Mouse (Mus musculus): ENCODE results near the gene Ep300. TPM values are rescaled to one million over a fixed set of nuclear protein-coding genes. Genes with fewer than 3 reads are reported as not detected.
A peak's percentile ranks its signal among the peaks of the same experiment; 100 is the strongest.
"Not testable (repeated sequence)": the region's sequence is repeated elsewhere in the genome, so short reads cannot be mapped to it uniquely, and the experiment has no call there.

Gene Ep300
- polyA plus RNA-seq, 1 experiment from 2014 or later = 17.4 TPM

DNA sequence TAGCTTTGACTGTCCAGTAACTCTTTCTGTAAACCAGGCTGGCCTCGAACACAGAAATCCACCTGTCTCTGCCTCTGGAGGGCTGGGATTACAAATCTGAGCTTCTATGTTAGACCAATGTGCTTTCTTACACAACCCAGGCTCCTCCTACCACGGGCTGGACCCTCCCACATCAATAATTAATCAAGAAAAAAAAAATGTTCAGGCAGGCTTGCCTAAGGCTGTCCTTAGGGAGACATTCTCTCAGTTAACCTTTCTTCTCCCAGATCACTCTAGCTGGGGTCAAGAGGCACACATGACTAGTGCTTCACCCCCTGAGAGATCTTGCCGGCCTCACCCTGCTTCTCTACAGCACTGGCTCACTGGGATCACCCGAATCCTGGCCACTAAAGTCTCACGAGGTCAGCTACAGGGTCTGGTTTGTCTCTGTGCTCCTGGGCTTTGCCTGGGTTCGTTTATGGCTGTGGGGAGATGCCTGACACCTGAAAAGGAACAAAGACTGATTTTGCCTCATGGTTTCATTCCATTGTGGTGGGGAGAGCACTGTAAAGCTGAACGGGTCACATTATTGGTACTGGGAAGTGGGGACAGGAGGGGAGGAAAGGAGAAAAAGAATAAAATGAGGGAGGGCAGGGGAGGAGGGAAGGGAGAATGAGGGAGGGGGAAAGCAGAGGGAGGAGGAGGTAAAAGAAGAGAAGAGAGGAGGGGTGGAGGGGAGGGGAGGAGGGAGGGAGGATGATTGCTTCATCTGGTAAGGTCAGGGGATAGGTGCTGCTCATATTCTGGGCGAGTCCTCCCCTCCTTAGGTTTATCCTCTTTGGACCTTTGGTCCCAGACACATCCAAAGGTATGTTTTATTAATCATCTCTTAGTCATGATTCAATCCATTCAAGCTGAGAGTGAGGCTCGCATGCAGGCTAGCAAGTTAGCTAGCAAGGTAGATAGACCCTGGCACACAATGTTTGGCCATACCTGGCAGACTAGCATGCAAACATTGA lies 22.4 kb upstream of the Ep300 start:
- no peak for DNase-seq (ENCODE audit: low spot score)
- no peaks in the 10 kb centered on the region for H3K9me3 ChIP-seq (replicated peaks)
- no peaks in the 10 kb centered on the region for H3K27me3 ChIP-seq (ENCODE audit: low read depth, poor library complexity, severe bottlenecking)
- 0 out of 2 replicates have a peak overlapping the region, but pooled peaks have one; percentile 42 for H3K27ac ChIP-seq
- no peaks in the 10 kb centered on the region for H3K36me3 ChIP-seq
- WGBS = 48% methylated on average over 9 of the region's 9 CpGs
- peaks cover 4% of the 10 kb centered on the region; the same call in 1 of the 2 replicates for H3K4me1 ChIP-seq
- H3K4me3 ChIP-seq = no peak overlapping the region

DNA sequence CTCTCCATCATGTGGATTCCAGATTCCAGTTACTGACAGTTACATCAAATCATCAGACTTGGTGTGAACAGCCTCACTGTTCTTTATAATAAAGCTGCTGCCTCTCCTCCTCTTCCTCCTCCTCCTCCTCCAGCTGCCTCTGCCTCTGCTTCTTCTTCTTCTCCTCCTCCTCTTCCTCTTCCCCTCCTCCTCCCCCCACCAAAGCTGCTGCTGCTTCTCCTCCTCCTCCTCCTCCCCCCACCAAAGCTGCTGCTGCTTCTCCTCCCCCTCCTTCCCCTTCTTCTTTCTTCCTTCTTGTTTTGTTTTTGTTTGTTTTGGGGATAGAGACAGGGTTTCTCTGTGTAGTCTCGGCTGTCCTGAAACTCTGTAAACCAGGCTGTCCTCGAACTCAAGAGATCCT lies 17.1 kb upstream of the Ep300 start:
- Histone ChIP-seq H3K9me3 (replicated peaks) (no peaks in the 10 kb centered on the region), H3K4me3 (no peak overlapping the region), H3K36me3 (no peaks in the 10 kb centered on the region), H3K27ac (no peak overlapping the region), H3K27me3 (ENCODE audit: low read depth, poor library complexity, severe bottlenecking) (no peaks in the 10 kb centered on the region), H3K4me1 (no peaks in the 10 kb centered on the region)
- DNase-seq (ENCODE audit: low spot score) = no peak
- WGBS = 46% methylated on average over 2 of the region's 2 CpGs

DNA sequence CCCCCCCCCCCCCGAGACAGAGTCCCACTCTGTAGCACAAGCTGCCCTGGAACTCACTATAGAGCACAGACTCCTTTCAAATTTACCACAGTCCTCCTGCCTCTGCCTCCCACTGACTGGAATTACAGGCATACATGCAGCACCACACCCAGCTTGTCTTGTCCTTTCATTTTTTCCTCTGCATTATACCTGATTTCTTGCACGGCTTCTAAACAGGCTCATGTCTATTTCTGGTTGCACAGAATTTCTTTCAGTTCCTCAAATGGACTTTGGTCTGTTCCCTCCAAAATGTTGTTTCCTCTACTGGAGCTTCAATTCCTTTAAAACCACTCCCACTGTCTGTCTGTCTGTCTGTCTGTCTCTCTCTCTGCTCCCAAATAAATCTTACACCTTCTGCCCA lies 16.6 kb upstream of the Ep300 start:
- Histone ChIP-seq H3K27ac (no peak overlapping the region), H3K9me3 (replicated peaks) (no peaks in the 10 kb centered on the region), H3K4me1 (no peaks in the 10 kb centered on the region), H3K36me3 (no peaks in the 10 kb centered on the region), H3K4me3 (no peak overlapping the region), H3K27me3 (ENCODE audit: low read depth, poor library complexity, severe bottlenecking) (no peaks in the 10 kb centered on the region)
- 82% methylated on average over 2 of the region's 2 CpGs for WGBS
- DNase-seq (ENCODE audit: low spot score) = no peak

DNA sequence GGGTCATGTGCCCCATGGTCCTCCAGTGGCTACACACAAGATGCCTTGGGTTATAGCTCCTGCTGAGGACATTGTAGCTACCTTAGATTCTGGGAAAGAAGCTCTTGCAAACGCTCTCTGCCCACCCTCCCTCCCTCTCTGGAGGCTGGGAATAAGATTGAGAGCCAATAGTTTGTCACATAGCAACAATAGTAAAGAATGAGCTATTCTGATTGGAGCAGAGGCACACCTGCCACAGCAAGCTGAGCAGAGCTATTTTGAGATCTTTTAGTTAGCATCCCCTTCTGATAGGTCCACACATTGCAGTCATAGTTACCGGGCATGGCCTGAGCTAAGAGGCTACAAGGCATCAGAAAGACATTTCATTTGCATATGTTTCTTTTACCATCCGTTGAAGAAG lies 8.2 kb upstream of the Ep300 start:
- Histone ChIP-seq H3K4me3 (no peak overlapping the region), H3K9me3 (replicated peaks) (no peaks in the 10 kb centered on the region), H3K27me3 (ENCODE audit: low read depth, poor library complexity, severe bottlenecking) (no peaks in the 10 kb centered on the region), H3K27ac (no peak overlapping the region), H3K4me1 (0 out of 2 replicates have a peak, but pooled peaks cover 4% of the 10 kb centered on the region), H3K36me3 (no peaks in the 10 kb centered on the region)
- WGBS = 16% methylated on average over 3 of the region's 3 CpGs
- no peak for DNase-seq (ENCODE audit: low spot score)

DNA sequence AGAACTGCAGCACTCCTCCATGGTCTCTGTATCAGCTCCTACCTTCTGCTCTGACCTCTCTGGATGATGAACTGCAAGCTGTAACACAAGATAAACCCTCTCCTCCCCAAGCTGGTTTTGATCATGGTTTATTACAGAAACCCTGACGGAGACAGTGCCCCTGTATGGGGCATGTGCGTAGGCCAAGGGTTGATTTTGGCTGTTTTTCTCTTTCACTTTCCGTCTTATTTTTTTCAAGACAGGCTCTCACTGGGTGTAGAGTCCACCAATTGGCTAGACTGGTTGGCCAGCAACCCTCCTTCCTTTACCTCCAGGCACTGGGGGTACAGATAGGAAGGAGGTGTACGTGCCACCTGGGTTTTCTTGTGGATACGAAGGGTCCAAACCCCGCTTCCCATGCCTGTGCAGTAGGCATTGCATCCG lies 7.4 kb upstream of the Ep300 start:
- Histone ChIP-seq H3K4me1 (0 out of 2 replicates have a peak, but pooled peaks cover 4% of the 10 kb centered on the region), H3K27me3 (ENCODE audit: low read depth, poor library complexity, severe bottlenecking) (no peaks in the 10 kb centered on the region), H3K4me3 (no peak overlapping the region), H3K36me3 (no peaks in the 10 kb centered on the region), H3K9me3 (replicated peaks) (no peaks in the 10 kb centered on the region), H3K27ac (no peak overlapping the region)
- DNase-seq (ENCODE audit: low spot score) = no peak
- 84% methylated on average over 7 of the region's 7 CpGs for WGBS

DNA sequence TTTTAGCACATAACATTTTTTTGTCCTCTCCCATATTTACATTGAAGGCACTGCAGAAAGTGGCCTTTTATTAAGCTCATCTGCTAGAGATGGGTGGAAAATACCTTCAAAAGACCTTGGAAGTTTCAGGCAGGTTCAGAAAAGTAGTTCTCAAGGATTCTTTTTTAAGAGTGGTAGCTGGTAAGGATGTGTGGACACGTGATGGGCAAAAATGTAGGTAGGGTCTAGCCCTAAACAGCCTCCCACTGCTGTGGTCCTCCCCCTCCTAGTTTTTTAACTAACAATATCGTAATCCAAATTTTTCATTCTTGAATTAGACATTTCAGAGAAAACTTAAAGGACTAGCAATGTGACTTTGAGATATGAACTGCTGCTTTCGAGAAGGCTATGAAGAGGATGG lies 685 bp upstream of the Ep300 start:
- WGBS = 22% methylated on average over 3 of the region's 3 CpGs
- DNase-seq (ENCODE audit: low spot score) = no peak

DNA sequence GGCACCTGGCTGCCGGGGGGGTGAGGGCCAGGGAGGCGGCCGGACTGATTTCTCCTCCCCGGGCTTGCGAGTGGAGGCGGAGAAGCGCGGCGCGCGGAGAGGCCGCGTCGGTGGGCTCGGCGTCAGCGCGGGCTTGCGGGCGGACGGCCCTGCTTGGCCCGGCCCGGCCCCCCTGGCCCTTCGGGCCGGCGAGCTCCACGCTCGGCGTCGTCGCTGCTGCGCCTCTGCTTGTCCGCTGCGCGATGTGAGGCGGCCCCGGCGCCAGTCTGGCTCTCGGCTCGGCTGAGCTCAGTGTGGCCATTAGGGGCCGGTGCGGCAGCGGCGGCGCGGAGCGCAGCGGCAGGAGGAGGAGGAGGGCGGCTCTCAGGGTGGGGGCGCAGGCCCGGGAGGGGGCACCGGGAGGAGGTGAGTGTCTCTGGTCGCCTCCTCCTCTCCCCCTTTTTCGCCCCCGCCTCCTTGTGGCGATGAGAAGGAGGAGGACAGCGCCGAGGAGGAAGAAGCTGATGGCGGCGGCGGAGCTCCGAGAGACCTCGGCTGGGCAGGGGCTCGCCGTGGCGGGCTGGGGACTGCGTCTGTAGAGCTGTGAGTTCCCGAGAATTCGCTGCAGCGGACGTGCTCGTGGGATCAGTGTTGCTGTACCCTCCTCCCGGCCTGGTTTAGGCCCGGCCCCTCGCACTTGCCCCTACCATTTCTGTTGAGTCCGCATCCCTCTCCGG lies 753 bp downstream of the Ep300 start:
- Histone ChIP-seq H3K4me1 (peaks cover 24% of the 10 kb centered on the region), H3K27me3 (ENCODE audit: low read depth, poor library complexity, severe bottlenecking) (no peaks in the 10 kb centered on the region), H3K4me3 (peak overlapping the region; percentile 99), H3K9me3 (replicated peaks) (no peaks in the 10 kb centered on the region), H3K27ac (peak overlapping the region; percentile 100), H3K36me3 (peaks cover 30% of the 10 kb centered on the region)
- peak; percentile 85 for DNase-seq (ENCODE audit: low spot score)
- under 1% methylated on average over 77 of the region's 77 CpGs for WGBS

More for the DNA sequence above, 685 bp upstream of the Ep300 start:
- H3K9me3 ChIP-seq (replicated peaks) = no peaks in the 10 kb centered on the region
- no peaks in the 10 kb centered on the region for H3K27me3 ChIP-seq (ENCODE audit: low read depth, poor library complexity, severe bottlenecking)
- H3K4me3 ChIP-seq = peak overlapping the region; percentile 99
- peak overlapping the region; percentile 100 for H3K27ac ChIP-seq
- peaks cover 24% of the 10 kb centered on the region for H3K4me1 ChIP-seq
- H3K36me3 ChIP-seq = peaks cover 16% of the 10 kb centered on the region

DNA sequence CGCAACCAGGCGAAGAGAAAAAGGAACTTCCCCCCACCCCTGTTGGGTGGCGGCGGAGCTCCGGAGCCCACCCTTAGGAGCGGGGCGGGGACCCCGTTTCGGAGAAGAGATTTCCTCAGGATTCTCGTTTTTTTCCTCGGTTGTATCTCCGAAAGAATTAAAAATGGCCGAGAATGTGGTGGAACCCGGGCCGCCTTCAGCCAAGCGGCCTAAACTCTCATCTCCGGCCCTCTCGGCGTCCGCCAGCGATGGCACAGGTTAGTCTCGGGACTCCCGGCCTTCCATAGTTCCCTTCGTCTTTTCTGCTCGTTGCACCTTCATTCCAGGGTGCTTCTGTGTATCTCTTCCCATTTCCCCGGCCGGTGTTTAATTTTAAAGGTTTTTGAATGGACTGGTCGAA lies 1.3 kb downstream of the Ep300 start:
- Histone ChIP-seq H3K9me3 (replicated peaks) (no peaks in the 10 kb centered on the region), H3K27ac (peak overlapping the region; percentile 100), H3K36me3 (peaks cover 31% of the 10 kb centered on the region), H3K4me3 (peak overlapping the region; percentile 99), H3K27me3 (ENCODE audit: low read depth, poor library complexity, severe bottlenecking) (no peaks in the 10 kb centered on the region), H3K4me1 (peaks cover 24% of the 10 kb centered on the region)
- DNase-seq (ENCODE audit: low spot score) = no peak
- WGBS = under 1% methylated on average over 28 of the region's 28 CpGs

DNA sequence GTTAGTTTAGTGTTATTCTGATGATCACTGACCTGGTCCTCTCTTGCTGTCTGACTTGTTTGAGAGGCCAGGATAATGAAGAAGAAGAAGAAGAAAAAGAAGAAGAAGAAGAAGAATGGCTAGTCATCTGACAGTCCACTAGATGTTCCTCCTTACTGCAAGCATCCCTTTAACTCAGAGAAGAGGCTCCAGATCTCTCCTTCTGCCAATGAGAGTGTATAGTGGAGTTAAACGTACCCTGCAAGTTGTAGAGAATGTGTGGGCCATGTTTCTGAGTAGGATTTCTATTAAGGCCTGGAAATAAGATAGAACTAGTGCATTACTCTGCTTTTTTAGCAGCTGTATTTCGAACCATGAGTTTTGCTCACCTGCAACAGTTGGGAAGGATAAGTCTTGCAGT lies 2.5 kb downstream of the Ep300 start:
- H3K27me3 ChIP-seq (ENCODE audit: low read depth, poor library complexity, severe bottlenecking) = no peaks in the 10 kb centered on the region
- peak overlapping the region; percentile 100; the same call in 1 of the 2 replicates for H3K27ac ChIP-seq
- no peaks in the 10 kb centered on the region for H3K9me3 ChIP-seq (replicated peaks)
- WGBS = 66% methylated on average over 2 of the region's 2 CpGs
- H3K4me3 ChIP-seq = peak overlapping the region; percentile 99
- H3K36me3 ChIP-seq = peaks cover 36% of the 10 kb centered on the region
- DNase-seq (ENCODE audit: low spot score) = no peak
- H3K4me1 ChIP-seq = peaks cover 24% of the 10 kb centered on the region

DNA sequence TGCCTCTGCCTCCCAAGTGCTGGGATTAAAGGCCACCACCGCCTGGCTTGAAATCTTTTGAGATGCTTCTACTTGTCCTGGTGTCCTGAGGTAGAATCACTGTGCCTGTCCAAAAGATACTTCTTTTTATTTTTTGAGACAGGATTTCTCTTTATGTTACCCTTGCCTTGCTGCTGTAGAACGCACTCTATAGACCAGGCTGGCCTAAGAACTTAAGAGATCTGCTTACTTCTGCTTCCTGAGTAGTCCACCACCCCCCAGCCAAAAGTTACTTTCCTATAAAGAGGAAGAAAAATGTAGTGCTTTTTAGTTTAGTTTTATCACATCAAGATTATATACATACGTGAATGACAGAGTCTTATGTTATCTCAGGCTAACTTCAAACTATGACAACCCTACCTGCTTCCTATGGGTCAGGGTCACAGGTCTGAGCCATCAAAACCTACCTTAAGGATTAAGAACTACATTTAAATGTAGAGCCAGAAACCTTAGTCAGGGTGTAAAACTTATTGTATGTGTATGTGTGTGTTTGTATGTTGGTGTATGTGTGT lies 9.1 kb downstream of the Ep300 start:
- Histone ChIP-seq H3K27me3 (ENCODE audit: low read depth, poor library complexity, severe bottlenecking) (no peaks in the 10 kb centered on the region), H3K4me3 (no peak overlapping the region), H3K27ac (no peak overlapping the region), H3K4me1 (no peaks in the 10 kb centered on the region), H3K36me3 (peaks cover 74% of the 10 kb centered on the region), H3K9me3 (replicated peaks) (no peaks in the 10 kb centered on the region)
- WGBS = 93% methylated on average over 3 of the region's 3 CpGs
- DNase-seq (ENCODE audit: low spot score) = no peak

DNA sequence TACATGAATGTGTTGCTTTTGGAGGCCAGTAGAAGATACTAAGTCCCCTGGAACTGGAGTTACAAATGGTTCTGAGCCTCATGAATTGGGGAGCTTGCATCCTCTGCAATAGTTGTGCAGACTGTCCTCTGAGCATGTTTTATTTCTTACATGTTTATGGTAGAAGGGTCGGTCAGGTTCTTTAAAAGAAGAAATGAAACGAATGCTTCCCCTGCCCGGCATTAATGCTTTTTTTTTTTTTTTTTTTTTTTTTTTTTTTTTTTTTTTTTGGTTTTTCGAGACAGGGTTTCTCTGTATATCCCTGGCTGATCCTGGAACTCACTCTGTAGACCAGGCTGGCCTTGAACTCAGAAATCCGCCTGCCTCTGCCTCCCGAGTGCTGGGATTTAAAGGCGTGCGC lies 13.6 kb downstream of the Ep300 start:
- H3K27ac ChIP-seq; H3K27me3 ChIP-seq (ENCODE audit: low read depth, poor library complexity, severe bottlenecking); H3K4me3 ChIP-seq; H3K9me3 ChIP-seq (replicated peaks); DNase-seq (ENCODE audit: low spot score); H3K4me1 ChIP-seq: not testable (repeated sequence)
- whole genome bisulfite sequencing = 95% methylated on average over 8 of the region's 8 CpGs
- peaks cover 76% of the 10 kb centered on the region for H3K36me3 ChIP-seq

DNA sequence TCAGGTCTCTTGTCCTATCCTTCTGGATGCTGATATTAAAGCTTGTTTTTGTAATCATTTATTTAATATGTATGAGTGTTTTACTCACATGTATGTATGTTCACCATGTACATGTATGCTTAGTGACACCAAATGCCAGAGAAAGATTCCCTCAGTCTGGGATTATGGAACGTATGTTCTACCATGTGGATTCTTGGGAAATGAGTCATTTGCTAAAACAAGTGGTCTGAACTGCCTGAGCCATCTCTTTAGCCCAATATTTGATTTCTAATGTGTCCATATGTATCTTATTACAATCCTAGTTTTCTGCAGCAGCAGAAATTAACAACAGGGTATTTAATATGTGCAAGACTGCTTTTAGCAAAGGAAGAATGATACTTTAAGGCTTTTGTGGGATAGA lies 20.1 kb downstream of the Ep300 start:
- H3K36me3 ChIP-seq = peaks cover 93% of the 10 kb centered on the region
- no peak for DNase-seq (ENCODE audit: low spot score)
- 88% methylated on average over 1 of the region's 1 CpGs for WGBS
- no peaks in the 10 kb centered on the region for H3K9me3 ChIP-seq (replicated peaks)
- H3K4me3 ChIP-seq = no peak overlapping the region
- H3K4me1 ChIP-seq = no peaks in the 10 kb centered on the region
- no peaks in the 10 kb centered on the region for H3K27me3 ChIP-seq (ENCODE audit: low read depth, poor library complexity, severe bottlenecking)
- no peak overlapping the region for H3K27ac ChIP-seq

DNA sequence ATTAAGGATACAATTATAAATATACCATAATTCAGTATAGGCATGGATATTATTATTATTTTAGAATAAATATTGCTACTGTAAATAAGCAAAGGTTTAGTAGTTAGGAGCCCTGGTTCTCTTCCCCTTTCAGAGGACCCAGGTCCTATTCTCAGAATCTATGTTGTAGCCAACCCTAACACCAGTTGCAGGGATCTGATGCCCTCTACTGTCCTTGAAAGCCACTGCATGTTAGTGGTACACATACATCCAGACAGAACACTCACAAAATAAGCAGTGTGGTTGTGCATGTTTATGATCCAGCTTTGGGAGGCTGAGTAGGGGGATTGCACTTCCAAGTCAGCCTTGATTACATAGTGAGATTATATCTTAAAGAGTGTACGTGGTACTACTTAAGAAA lies 21.5 kb downstream of the Ep300 start:
- H3K36me3 ChIP-seq = peaks cover 93% of the 10 kb centered on the region
- H3K4me1 ChIP-seq = no peaks in the 10 kb centered on the region
- 96% methylated on average over 1 of the region's 1 CpGs for WGBS
- no peak overlapping the region for H3K4me3 ChIP-seq
- H3K27ac ChIP-seq = no peak overlapping the region
- H3K9me3 ChIP-seq (replicated peaks) = no peaks in the 10 kb centered on the region
- no peak for DNase-seq (ENCODE audit: low spot score)
- no peaks in the 10 kb centered on the region for H3K27me3 ChIP-seq (ENCODE audit: low read depth, poor library complexity, severe bottlenecking)
